ENCODE assay signal across 12 mouse cellular contexts in the genomic region with DNA sequence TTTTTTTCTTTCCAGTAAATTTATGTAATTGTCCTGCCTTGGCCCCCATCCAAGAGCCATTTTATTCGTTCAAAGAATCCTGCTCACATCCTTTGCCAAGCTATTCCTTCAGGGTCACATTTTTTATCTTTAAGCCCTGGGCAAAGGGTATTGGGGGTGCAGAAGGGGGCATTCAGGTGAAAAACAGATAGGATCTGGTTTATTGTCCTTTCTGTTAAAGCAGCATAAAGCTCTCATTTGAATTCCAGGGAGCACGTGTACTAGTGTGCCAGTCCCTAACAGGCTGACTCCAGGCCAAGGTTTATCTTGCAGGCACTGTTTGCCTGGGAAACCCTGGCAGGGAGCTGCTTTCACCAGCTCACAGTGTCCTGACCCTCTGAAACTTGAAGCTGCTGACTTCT. TPM values are rescaled to one million over a fixed set of nuclear protein-coding genes. Genes with fewer than 3 reads are reported as not detected.
DNase-seq lines count a peak whose midpoint lies in the region; ATAC-seq and TF ChIP-seq lines count a peak whose summit lies in the region.
"Had no signal": no experiment of that assay in that cellular context is flagged by ENCODE, and none has a peak within 500 bp of the region (broad histone marks: within the 10 kb centered on the region; RNA-seq: fewer than 3 reads in every experiment).

No protein-coding gene starts in this region.

- peak; percentile 49 to 70 for DNase-seq in heart, adult 2 months
- DNase-seq in heart, postnatal 0 days (ENCODE audit: low spot score) = no peak
- peak; percentile 24 to 34 for DNase-seq in kidney, postnatal 4 days
- no peak for DNase-seq in left cerebral cortex, postnatal 36 days (ENCODE audit: low spot score in 2 of 2)

- no peak overlapping the region for H3K9ac ChIP-seq in heart, adult 2 months (ENCODE audit: low read depth, low read length)
- no peak overlapping the region for H3K9ac ChIP-seq in heart, embryonic 12.5 days
- H3K9ac ChIP-seq in midbrain, embryonic 15.5 days = no peak overlapping the region
- no peak overlapping the region for H3K9ac ChIP-seq in midbrain, embryonic 16.5 days (ENCODE audit: low read depth, low read length)
- H3K9ac ChIP-seq in heart, postnatal 0 days (replicated peaks; ENCODE audit: low read depth, low read length) = no peak overlapping the region
- H3K9ac ChIP-seq: limb, embryonic 15.5 days had no signal

- no peaks in the 10 kb centered on the region for H3K27me3 ChIP-seq in heart, adult 2 months (ENCODE audit: control insufficient read depth, insufficient read depth, low read length)
- H3K27me3 ChIP-seq in heart, embryonic 12.5 days (replicated peaks) = peaks cover 3% of the 10 kb centered on the region; the same call in 1 of the 2 replicates
- no peaks in the 10 kb centered on the region for H3K27me3 ChIP-seq in midbrain, embryonic 15.5 days (replicated peaks)
- H3K27me3 ChIP-seq in midbrain, embryonic 16.5 days (ENCODE audit: control insufficient read depth, insufficient read depth, low read depth, low read length) = no peaks in the 10 kb centered on the region
- no peaks in the 10 kb centered on the region for H3K27me3 ChIP-seq in heart, postnatal 0 days (ENCODE audit: control insufficient read depth, insufficient read depth, low read length)
- H3K27me3 ChIP-seq: limb, embryonic 15.5 days had no signal

- intact Hi-C loops in heart, adult 2 months (cut with DNase I) = no loop called here
- intact Hi-C loops in left cerebral cortex, postnatal 36 days (cut with DNase I) = no loop called here

- H3K79me2 ChIP-seq in heart, adult 2 months (replicated peaks; ENCODE audit: control insufficient read depth, insufficient read depth, low read length) = no peaks in the 10 kb centered on the region

- no peak for TF ChIP-seq POLR2A in heart, adult 2 months (IDR thresholded peaks at IDR 0.05; ENCODE audit: insufficient read depth, low read depth, low read length)

- no peaks in the 10 kb centered on the region for H3K36me3 ChIP-seq in heart, adult 2 months (ENCODE audit: control insufficient read depth, insufficient read depth, low read length)
- no peaks in the 10 kb centered on the region for H3K36me3 ChIP-seq in heart, embryonic 12.5 days
- no peaks in the 10 kb centered on the region for H3K36me3 ChIP-seq in midbrain, embryonic 15.5 days (replicated peaks)
- no peaks in the 10 kb centered on the region for H3K36me3 ChIP-seq in midbrain, embryonic 16.5 days (ENCODE audit: control insufficient read depth, insufficient read depth, low read length)
- no peaks in the 10 kb centered on the region for H3K36me3 ChIP-seq in heart, postnatal 0 days (replicated peaks; ENCODE audit: control insufficient read depth, insufficient read depth, low read length)
- H3K36me3 ChIP-seq: G1E; limb, embryonic 15.5 days had no signal

- H3K27ac ChIP-seq in heart, adult 2 months = peak overlapping the region; percentile 51
- H3K27ac ChIP-seq in heart, embryonic 12.5 days (ENCODE audit: poor library complexity, severe bottlenecking) = no peak overlapping the region
- H3K27ac ChIP-seq in midbrain, embryonic 15.5 days = no peak overlapping the region
- no peak overlapping the region for H3K27ac ChIP-seq in midbrain, embryonic 16.5 days (ENCODE audit: low read length)
- H3K27ac ChIP-seq in heart, postnatal 0 days (ENCODE audit: low read depth) = no peak overlapping the region
- H3K27ac ChIP-seq: limb, embryonic 15.5 days had no signal

- no peak overlapping the region for H3K4me2 ChIP-seq in heart, embryonic 12.5 days
- H3K4me2 ChIP-seq in midbrain, embryonic 15.5 days = no peak overlapping the region
- no peak overlapping the region for H3K4me2 ChIP-seq in midbrain, embryonic 16.5 days (ENCODE audit: low read length)
- H3K4me2 ChIP-seq in heart, postnatal 0 days (ENCODE audit: low read depth, low read length) = no peak overlapping the region
- H3K4me2 ChIP-seq: limb, embryonic 15.5 days had no signal

- H3K4me1 ChIP-seq in heart, adult 2 months (ENCODE audit: control insufficient read depth, insufficient read depth, low read length) = no peaks in the 10 kb centered on the region
- H3K4me1 ChIP-seq in heart, embryonic 12.5 days (replicated peaks) = no peaks in the 10 kb centered on the region
- peaks cover 4% of the 10 kb centered on the region; the same call in 1 of the 2 replicates for H3K4me1 ChIP-seq in midbrain, embryonic 15.5 days
- peaks cover 2% of the 10 kb centered on the region; the same call in 1 of the 2 replicates for H3K4me1 ChIP-seq in midbrain, embryonic 16.5 days (ENCODE audit: control insufficient read depth, insufficient read depth, low read length)
- H3K4me1 ChIP-seq in heart, postnatal 0 days (ENCODE audit: control insufficient read depth, insufficient read depth) = no peaks in the 10 kb centered on the region
- H3K4me1 ChIP-seq: limb, embryonic 15.5 days had no signal

- no peaks in the 10 kb centered on the region for H3K9me3 ChIP-seq in heart, embryonic 12.5 days (replicated peaks)
- H3K9me3 ChIP-seq in midbrain, embryonic 15.5 days = no peaks in the 10 kb centered on the region
- H3K9me3 ChIP-seq in midbrain, embryonic 16.5 days (replicated peaks; ENCODE audit: control insufficient read depth, low read length, poor library complexity, severe bottlenecking) = no peaks in the 10 kb centered on the region
- no peaks in the 10 kb centered on the region for H3K9me3 ChIP-seq in heart, postnatal 0 days (replicated peaks; ENCODE audit: control insufficient read depth, low read length)
- H3K9me3 ChIP-seq: G1E; limb, embryonic 15.5 days had no signal

- 9% methylated on average over 2 of the region's 2 CpGs for WGBS in heart, adult 2 months
- 28% methylated on average over 2 of the region's 2 CpGs for WGBS in heart, embryonic 12.5 days
- WGBS in midbrain, embryonic 15.5 days = 25% methylated on average over 2 of the region's 2 CpGs
- 34% methylated on average over 2 of the region's 2 CpGs for WGBS in midbrain, embryonic 16.5 days
- WGBS in heart, postnatal 0 days = 22% methylated on average over 2 of the region's 2 CpGs

- no peak for TF ChIP-seq CTCF in heart, adult 2 months (IDR thresholded peaks at IDR 0.05)
- no peak for TF ChIP-seq CTCF in heart, postnatal 0 days (IDR thresholded peaks at IDR 0.05; ENCODE audit: low read depth)

- 0 out of 2 replicates have a peak, but pooled peaks have one; percentile 29 for TF ChIP-seq EP300 in heart, adult 2 months (IDR thresholded peaks at IDR 0.05; ENCODE audit: insufficient read depth, low read depth, low read length)
- no peak for TF ChIP-seq EP300 in heart, postnatal 0 days (IDR thresholded peaks at IDR 0.05; ENCODE audit: low read depth)

- no peak for ATAC-seq in heart, embryonic 12.5 days (ENCODE audit: insufficient number of reproducible peaks, low FRiP score)
- peak; percentile 17; the same call in 1 of the 2 replicates for ATAC-seq in midbrain, embryonic 15.5 days (replicated peaks)
- ATAC-seq in midbrain, embryonic 16.5 days = no peak
- peak; percentile 47; the same call in 1 of the 2 replicates for ATAC-seq in heart, postnatal 0 days (ENCODE audit: insufficient read depth, low read depth)

- H3K4me3 ChIP-seq in heart, adult 2 months = no peak overlapping the region
- no peak overlapping the region for H3K4me3 ChIP-seq in heart, embryonic 12.5 days
- H3K4me3 ChIP-seq in midbrain, embryonic 15.5 days = no peak overlapping the region
- no peak overlapping the region for H3K4me3 ChIP-seq in midbrain, embryonic 16.5 days (ENCODE audit: low read depth, low read length)
- H3K4me3 ChIP-seq in heart, postnatal 0 days (ENCODE audit: low read depth, low read length) = no peak overlapping the region
- H3K4me3 ChIP-seq: limb, embryonic 15.5 days had no signal

RNA-seq across cellular contexts. Expression of gene Pdilt, which starts 2.6 kb away (rescaled TPM):
- total RNA-seq in heart, adult 2 months (2021) = not detected
- 0.06 TPM in 1 of 2 replicates, not detected in the other for polyA plus RNA-seq in heart, adult 2 months (2012; rRNA removed)
- not detected in 2 replicates for polyA plus RNA-seq in heart, embryonic 12.5 days (2016; fragmentation: Nextera tagmentation; extraction: Ambion mirVana)
- not detected in 2 replicates for polyA plus RNA-seq in midbrain, embryonic 15.5 days (2015; fragmentation: Nextera tagmentation; extraction: Ambion mirVana)
- 0.08 and 0.10 TPM in 2 replicates for polyA plus RNA-seq in midbrain, embryonic 16.5 days (2015; fragmentation: Nextera tagmentation; extraction: Ambion mirVana)
- not detected in 2 replicates for total RNA-seq in heart, postnatal 0 days (2014; rRNA removed; ENCODE audit: low replicate concordance)
- polyA plus RNA-seq in heart, postnatal 0 days (2015; fragmentation: Nextera tagmentation; extraction: Ambion mirVana) = not detected in 2 replicates
- total RNA-seq in left cerebral cortex, postnatal 36 days (2021) = not detected
- total RNA-seq: G1E had no signal
- polyA plus RNA-seq: G1E; heart, embryonic 16.5 days; limb, embryonic 15.5 days; stomach, embryonic 16.5 days had no signal

RNA-seq across cellular contexts. Expression of gene Acsm5, which starts 6.6 kb away (rescaled TPM):
- 10 to 100 TPM; 12.3 to 16.2 TPM for total RNA-seq in heart, adult 2 months (2021)
- polyA plus RNA-seq in heart, adult 2 months (2012; rRNA removed) = 3.4 and 3.6 TPM in 2 replicates
- polyA plus RNA-seq in heart, embryonic 12.5 days (2016; fragmentation: Nextera tagmentation; extraction: Ambion mirVana) = not detected in 2 replicates
- 0.15 TPM in 1 of 2 replicates, not detected in the other for polyA plus RNA-seq in midbrain, embryonic 15.5 days (2015; fragmentation: Nextera tagmentation; extraction: Ambion mirVana)
- polyA plus RNA-seq in midbrain, embryonic 16.5 days (2015; fragmentation: Nextera tagmentation; extraction: Ambion mirVana) = 0.18 TPM in 1 of 2 replicates, not detected in the other
- total RNA-seq in heart, postnatal 0 days (2014; rRNA removed; ENCODE audit: low replicate concordance) = not detected in 2 replicates
- polyA plus RNA-seq in heart, postnatal 0 days (2015; fragmentation: Nextera tagmentation; extraction: Ambion mirVana) = not detected in 2 replicates
- total RNA-seq in left cerebral cortex, postnatal 36 days (2021) = under 1 TPM; 0.79 to 0.84 TPM
- polyA plus RNA-seq: G1E; heart, embryonic 16.5 days; limb, embryonic 15.5 days; neural tube, embryonic 11.5 days; stomach, embryonic 16.5 days had no signal

RNA-seq across cellular contexts. Expression of gene Acsm2, which starts 28.3 kb away (rescaled TPM):
- not detected for total RNA-seq in heart, adult 2 months (2021)
- polyA plus RNA-seq in heart, adult 2 months (2012; rRNA removed) = not detected in 2 replicates
- polyA plus RNA-seq in heart, embryonic 12.5 days (2016; fragmentation: Nextera tagmentation; extraction: Ambion mirVana) = not detected in 2 replicates
- polyA plus RNA-seq in midbrain, embryonic 15.5 days (2015; fragmentation: Nextera tagmentation; extraction: Ambion mirVana) = not detected in 2 replicates
- polyA plus RNA-seq in midbrain, embryonic 16.5 days (2015; fragmentation: Nextera tagmentation; extraction: Ambion mirVana) = not detected in 2 replicates
- not detected in 2 replicates for total RNA-seq in heart, postnatal 0 days (2014; rRNA removed; ENCODE audit: low replicate concordance)
- polyA plus RNA-seq in heart, postnatal 0 days (2015; fragmentation: Nextera tagmentation; extraction: Ambion mirVana) = not detected in 2 replicates
- total RNA-seq in left cerebral cortex, postnatal 36 days (2021) = not detected
- polyA plus RNA-seq: G1E; heart, embryonic 16.5 days; limb, embryonic 15.5 days; neural tube, embryonic 11.5 days; stomach, embryonic 16.5 days had no signal

RNA-seq across cellular contexts. Expression of gene Umod, which starts 46.8 kb away (rescaled TPM):
- total RNA-seq in heart, adult 2 months (2021) = not detected
- polyA plus RNA-seq in heart, adult 2 months (2012; rRNA removed) = 0.12 TPM in 1 of 2 replicates, not detected in the other
- not detected in 2 replicates for polyA plus RNA-seq in heart, embryonic 12.5 days (2016; fragmentation: Nextera tagmentation; extraction: Ambion mirVana)
- polyA plus RNA-seq in midbrain, embryonic 15.5 days (2015; fragmentation: Nextera tagmentation; extraction: Ambion mirVana) = not detected in 2 replicates
- not detected in 2 replicates for polyA plus RNA-seq in midbrain, embryonic 16.5 days (2015; fragmentation: Nextera tagmentation; extraction: Ambion mirVana)
- total RNA-seq in heart, postnatal 0 days (2014; rRNA removed; ENCODE audit: low replicate concordance) = not detected in 2 replicates
- polyA plus RNA-seq in heart, postnatal 0 days (2015; fragmentation: Nextera tagmentation; extraction: Ambion mirVana) = not detected in 2 replicates
- total RNA-seq in left cerebral cortex, postnatal 36 days (2021) = not detected
- polyA plus RNA-seq: G1E; heart, embryonic 16.5 days; limb, embryonic 15.5 days; neural tube, embryonic 11.5 days; stomach, embryonic 16.5 days had no signal

Comparison
In these comparisons a context has a peak if more than half of its experiments do, and no peak if none do; other contexts are left out.
1. DNase-seq: peak in heart, adult 2 months (2 of 2) and kidney, postnatal 4 days (2 of 2); none in heart, postnatal 0 days (single experiment) and left cerebral cortex, postnatal 36 days (0 of 2).
2. ATAC-seq: peak in midbrain, embryonic 15.5 days (single experiment) and heart, postnatal 0 days (single experiment); none in heart, embryonic 12.5 days (single experiment) and midbrain, embryonic 16.5 days (single experiment).